Mouse (Mus musculus) liver, embryonic 14.5 days (tissue): ENCODE results near the gene Dpf1.

Experiments
- CTCF ChIP-seq: IDR thresholded peaks from 2 replicates; pipeline ENCODE4 v1.5.1; 2016; ENCODE audit warnings: antibody characterized with exemption, low read depth, control low read depth
- EP300 ChIP-seq: IDR thresholded peaks from 2 replicates; pipeline ENCODE4 v1.6.1; 2016; ENCODE audit warnings: antibody characterized with exemption, low read depth

DNA sequence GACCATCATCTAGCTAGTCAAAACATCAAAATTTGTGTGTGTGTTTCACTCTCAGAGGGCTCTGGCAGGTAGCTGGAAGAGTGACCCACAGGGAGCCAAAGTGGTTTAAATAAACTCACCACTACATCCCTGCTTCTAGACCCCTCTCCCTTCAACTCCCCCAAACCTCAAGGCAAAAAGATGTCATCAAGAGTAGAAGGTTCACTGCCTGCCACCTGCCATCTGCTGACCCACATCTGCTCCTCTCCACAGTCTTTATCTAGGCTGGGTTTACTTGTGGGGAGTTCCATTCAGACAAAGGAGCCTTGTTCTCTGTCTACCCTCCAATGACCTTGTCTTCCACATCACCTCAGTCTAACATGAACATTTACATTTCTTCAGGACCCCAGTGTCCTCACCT, 24.5 kb upstream of the Dpf1 start:
- TF ChIP-seq CTCF: no peak
- no peak for TF ChIP-seq EP300
